Mouse (Mus musculus): ENCODE results near the gene Sav1. TPM values are rescaled to one million over a fixed set of nuclear protein-coding genes. Genes with fewer than 3 reads are reported as not detected.
A peak's percentile ranks its signal among the peaks of the same experiment; 100 is the strongest.

Sav1 gene
- total RNA-seq, 1 experiment from 2014 or later = 56.2 TPM

GRCm38 (mm10) chr12:69963141-69963540 lies 23.7 kb downstream of the Sav1 start:
- ATAC-seq (replicated peaks; ENCODE audit: low read depth, poor library complexity, severe bottlenecking) = no peak

GRCm38 (mm10) chr12:69962468-69962867 lies 24.3 kb downstream of the Sav1 start:
- peak; percentile 89 for ATAC-seq (replicated peaks; ENCODE audit: low read depth, poor library complexity, severe bottlenecking)

DNA sequence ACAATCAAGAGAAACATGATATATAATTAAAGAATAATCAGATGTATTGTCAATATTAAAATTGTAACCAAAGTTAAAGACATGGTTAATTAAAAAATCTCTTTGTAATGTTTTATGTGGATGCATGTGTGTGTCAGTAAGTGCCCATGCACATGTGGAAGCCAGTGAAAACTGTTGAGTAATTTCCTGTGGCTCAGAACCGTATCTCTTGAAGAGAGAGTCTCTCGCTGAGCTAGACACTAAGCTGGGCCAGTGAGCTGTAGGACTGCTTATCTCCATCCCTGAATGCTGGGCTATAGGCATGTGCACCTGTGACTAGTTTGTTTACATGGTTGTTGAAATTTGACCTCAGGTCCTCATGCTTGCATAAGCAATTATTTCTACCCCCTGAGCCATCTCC lies 29.4 kb downstream of the Sav1 start:
- no peak for ATAC-seq (replicated peaks; ENCODE audit: low read depth, poor library complexity, severe bottlenecking)

DNA sequence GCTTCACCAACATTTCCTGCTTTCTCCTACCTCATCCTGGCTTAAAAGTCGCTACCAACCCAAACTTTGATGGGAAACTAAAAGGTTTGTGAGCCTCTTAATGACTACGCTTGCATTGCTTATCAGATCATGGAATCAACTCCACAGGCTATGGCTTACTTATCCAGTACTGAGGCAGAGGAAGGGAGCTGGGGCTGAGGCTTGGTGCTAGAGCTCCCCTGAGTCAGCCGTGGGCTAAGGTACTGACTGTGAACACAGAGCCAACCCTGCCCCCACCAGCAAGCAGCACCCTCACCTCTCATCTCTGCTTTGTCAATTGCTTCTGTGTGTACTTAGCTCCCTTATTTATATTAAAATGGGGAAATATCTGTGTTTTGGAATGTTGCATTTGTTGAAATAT lies 39.3 kb downstream of the Sav1 start:
- no peak for ATAC-seq (replicated peaks; ENCODE audit: low read depth, poor library complexity, severe bottlenecking)

DNA sequence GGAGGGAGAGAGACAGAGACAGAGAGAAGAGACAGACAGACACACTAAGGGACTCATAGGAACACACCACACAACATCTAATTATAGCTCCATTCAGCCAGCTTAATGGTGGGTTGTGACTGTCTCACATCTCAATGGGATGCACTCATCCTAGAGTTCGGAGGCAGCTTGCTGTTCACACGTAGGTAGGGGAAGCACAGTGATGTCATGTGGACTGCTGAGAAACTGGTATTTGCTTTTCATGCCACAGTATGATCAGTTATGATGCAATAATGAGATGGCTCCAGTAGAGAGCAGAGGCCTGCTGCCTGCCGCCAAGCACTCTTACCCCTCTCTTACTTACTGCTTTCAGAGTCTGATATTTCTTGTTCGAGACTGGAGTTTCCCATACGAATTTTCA lies 40.9 kb downstream of the Sav1 start:
- ATAC-seq (replicated peaks; ENCODE audit: low read depth, poor library complexity, severe bottlenecking) = no peak

DNA sequence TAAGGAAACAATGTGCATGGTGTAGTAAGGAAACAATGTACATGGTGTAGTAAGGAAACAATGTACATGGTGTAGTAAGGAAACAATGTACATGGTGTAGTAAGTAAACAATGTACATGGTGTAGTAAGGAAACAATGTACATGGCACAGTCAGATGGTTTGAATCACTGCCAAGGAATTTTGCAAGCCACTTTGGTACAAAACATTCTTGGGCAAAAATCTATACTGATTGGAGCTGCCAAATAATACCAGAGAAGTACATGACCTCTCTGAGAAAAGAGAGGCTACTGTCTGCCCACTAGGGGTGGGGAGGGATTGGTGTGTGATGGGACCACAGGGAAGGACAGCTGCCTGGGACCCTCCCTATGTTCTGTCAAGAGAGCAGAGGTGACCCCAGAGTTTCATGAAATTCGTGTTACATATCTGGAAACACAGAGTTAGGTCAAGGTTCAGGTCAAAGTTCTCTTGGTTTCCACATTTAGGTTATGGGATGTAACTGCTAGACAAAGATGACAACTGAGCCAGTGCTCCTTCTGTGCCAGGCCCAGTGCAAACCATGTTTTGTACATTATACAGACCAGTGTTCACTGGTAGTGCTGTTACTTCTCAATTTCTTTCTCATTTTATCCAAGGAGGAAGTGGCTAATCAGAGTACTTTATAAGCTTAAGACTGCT lies 45.0 kb downstream of the Sav1 start:
- no peak for ATAC-seq (replicated peaks; ENCODE audit: low read depth, poor library complexity, severe bottlenecking)

DNA sequence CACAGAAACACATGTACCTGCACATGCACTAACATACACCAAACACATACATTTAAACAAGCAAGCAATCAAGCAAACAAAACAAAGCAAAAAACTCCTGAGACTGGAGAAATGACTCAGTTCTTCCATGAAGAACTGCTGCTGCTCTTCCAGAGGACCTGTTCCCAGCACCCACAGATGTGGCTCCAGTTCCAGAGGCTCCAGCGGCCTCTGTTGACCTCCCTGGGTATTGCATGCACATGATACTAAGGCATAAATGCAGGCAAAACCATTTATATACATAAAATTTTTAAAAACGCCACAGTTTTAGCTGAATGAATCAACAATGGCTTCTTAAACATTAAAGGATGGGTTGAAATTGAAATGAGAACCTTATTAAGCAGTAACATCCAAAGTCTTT lies 47.5 kb downstream of the Sav1 start:
- ATAC-seq (replicated peaks; ENCODE audit: low read depth, poor library complexity, severe bottlenecking) = no peak

DNA sequence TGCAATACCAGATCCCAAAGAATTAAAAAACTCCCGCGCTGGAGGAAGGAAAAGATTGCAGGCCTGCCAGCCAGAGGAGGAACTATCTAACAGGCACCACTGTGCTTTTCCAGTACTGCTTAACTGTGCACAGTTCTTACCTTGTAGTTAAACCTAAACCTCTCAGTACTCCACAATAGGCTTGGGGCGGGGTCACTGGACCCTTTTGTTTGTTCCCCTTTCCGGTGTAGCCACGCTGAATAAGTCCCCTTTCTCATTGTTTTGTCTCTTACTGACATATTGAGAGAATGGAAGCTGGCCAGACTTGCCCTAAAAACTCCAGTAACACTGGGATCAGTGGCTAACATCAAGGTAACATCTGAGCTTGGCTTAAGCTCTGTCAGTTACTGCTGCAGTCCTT lies 49.1 kb downstream of the Sav1 start:
- no peak for ATAC-seq (replicated peaks; ENCODE audit: low read depth, poor library complexity, severe bottlenecking)

DNA sequence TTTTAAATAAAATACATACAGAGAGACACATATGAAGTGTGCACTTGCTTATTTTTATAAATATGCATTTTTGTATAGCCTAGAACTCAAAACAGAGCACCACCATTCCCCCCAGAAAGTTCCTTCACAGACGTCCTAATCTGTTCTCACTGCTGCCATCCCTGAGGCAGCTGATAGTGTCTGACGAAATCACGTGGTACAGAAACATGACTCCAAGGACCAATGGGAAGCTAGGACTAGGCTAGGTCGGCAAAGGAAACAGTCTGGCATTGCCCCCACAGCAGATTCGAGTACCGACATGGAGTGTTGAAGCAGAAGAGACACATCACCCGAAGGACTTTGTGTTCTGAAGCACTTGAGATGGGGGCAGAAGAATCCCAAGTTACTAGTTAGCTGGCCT lies 60.1 kb downstream of the Sav1 start:
- ATAC-seq (replicated peaks; ENCODE audit: low read depth, poor library complexity, severe bottlenecking) = no peak

- peak; percentile 89 for ATAC-seq (replicated peaks; ENCODE audit: low read depth, poor library complexity, severe bottlenecking)
These were observed 62.8 kb downstream of the Sav1 start for GRCm38 (mm10) chr12:69924012-69924411.

GRCm38 (mm10) chr12:69923603-69924002 lies 63.2 kb downstream of the Sav1 start:
- ATAC-seq (replicated peaks; ENCODE audit: low read depth, poor library complexity, severe bottlenecking) = 0 out of 2 replicates have a peak, but pooled peaks have one; percentile 36

DNA sequence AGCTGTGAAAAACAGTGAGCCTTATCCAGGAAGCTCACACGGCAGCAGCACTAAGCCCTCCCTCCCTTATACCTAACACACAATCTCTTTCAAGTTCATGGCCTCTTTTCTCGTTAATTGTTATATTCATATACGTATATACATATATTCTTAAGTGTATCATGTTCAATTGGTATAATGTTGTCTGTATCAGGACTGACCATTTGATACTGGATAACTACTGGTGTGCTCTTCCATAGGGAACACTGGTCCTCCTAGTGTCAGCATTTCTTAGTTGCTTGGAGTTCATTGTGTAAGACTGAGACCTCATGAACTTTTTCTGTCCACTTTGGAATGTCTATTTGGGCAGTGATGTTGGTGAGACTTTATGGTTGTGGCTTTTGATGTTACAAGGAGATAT lies 63.7 kb downstream of the Sav1 start:
- ATAC-seq (replicated peaks; ENCODE audit: low read depth, poor library complexity, severe bottlenecking) = no peak

DNA sequence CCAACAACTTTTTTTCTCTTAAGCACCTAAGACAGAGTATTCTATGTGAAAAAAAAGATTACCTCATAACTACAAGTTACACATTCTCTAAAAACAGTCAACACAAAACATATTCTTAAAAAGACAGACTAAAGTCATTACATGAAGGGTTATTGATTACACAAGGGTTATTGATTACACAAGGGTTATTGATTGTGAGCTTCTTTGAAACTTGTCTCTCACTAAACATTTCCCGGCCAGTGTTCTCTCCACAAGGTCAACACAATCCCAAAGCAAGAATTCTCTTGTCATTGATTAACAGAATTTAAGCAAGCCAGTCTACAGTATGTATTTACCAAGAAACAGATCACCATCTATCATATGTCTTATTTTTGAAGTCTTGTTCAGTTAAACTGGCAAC lies 64.7 kb downstream of the Sav1 start:
- ATAC-seq (replicated peaks; ENCODE audit: low read depth, poor library complexity, severe bottlenecking) = no peak

DNA sequence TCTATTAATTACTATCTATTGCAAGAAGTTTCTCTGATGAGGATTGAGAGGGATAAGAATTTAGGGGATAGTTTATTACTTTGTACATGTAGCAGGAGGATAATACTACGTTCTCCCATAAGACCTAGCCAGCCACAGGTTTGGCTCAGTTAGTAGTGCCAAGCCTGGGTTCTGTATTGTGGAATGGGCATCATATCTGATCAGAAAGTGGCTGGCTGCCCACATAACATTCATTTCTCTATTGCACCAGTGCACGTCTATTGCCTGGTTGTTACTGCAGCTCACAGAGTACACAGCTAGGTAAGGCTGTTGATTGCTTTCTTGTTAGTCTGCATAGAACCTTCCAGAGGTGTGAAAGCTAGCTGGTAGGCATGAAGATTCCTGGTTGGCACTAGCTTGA lies 68.9 kb downstream of the Sav1 start:
- no peak for ATAC-seq (replicated peaks; ENCODE audit: low read depth, poor library complexity, severe bottlenecking)

Other genes starting within 250 kb of the Sav1 start
- 0.09 TPM in 1 of 2 replicates, not detected in the other for gene Cdkl1, start 195.7 kb downstream of the Sav1 start, total RNA-seq (2017)
- 1.6 TPM in 2 replicates for gene Atl1, start 94.4 kb downstream of the Sav1 start, total RNA-seq (2017)
- gene Map4k5, start 93.8 kb downstream of the Sav1 start, total RNA-seq (2017) = 26.6 and 57.0 TPM in 2 replicates
- gene Nin, start 126.7 kb upstream of the Sav1 start, total RNA-seq (2017) = 91.7 and 99.8 TPM in 2 replicates
- gene Abhd12b, start 167.1 kb upstream of the Sav1 start, total RNA-seq (2017) = not detected in 2 replicates
- 50.0 and 58.2 TPM in 2 replicates for gene Pygl, start 244.5 kb upstream of the Sav1 start, total RNA-seq (2017)

All from common myeloid progenitor, adult 5-6 weeks (primary cell).